Mouse (Mus musculus): ENCODE data around the gene Sulf2. TPM values are rescaled to one million over a fixed set of nuclear protein-coding genes. Genes with fewer than 3 reads are reported as not detected.

Sulf2 gene
- total and polyA plus RNA-seq, 2 experiments from 2014 or later, result 54.8 to 86.5 TPM

GRCm38 (mm10) chr2:166157767-166158561, 2.5 kb upstream of the Sulf2 start:
- no peaks in the 10 kb centered on the region for H3K27me3 ChIP-seq (ENCODE audit: control insufficient read depth, insufficient read depth, low read length)
- TF ChIP-seq CTCF (IDR thresholded peaks at IDR 0.05; ENCODE audit: low read depth) (no peak), EP300 (IDR thresholded peaks at IDR 0.05; ENCODE audit: low read depth) (no peak)
- WGBS, result 85% methylated on average over 12 of the region's 12 CpGs
- DNase-seq (ENCODE audit: low spot score) (no peak), ATAC-seq (ENCODE audit: insufficient read depth, low read depth) (no peak)
- no peak overlapping the region for H3K4me3 ChIP-seq (ENCODE audit: low read depth, low read length)
- no peak overlapping the region for H3K4me2 ChIP-seq (ENCODE audit: low read depth, low read length)
- H3K4me1 ChIP-seq (ENCODE audit: control insufficient read depth, insufficient read depth), result peaks cover 16% of the 10 kb centered on the region
- H3K27ac ChIP-seq (ENCODE audit: low read depth), result no peak overlapping the region
- no peaks in the 10 kb centered on the region for H3K36me3 ChIP-seq (replicated peaks; ENCODE audit: control insufficient read depth, insufficient read depth, low read length)
- no peaks in the 10 kb centered on the region for H3K9me3 ChIP-seq (replicated peaks; ENCODE audit: control insufficient read depth, low read length)
- H3K9ac ChIP-seq (replicated peaks; ENCODE audit: low read depth, low read length), result no peak overlapping the region

- no peaks in the 10 kb centered on the region for H3K9me3 ChIP-seq (replicated peaks; ENCODE audit: control insufficient read depth, low read length)
- H3K4me1 ChIP-seq (ENCODE audit: control insufficient read depth, insufficient read depth), result peaks cover 21% of the 10 kb centered on the region
- H3K36me3 ChIP-seq (replicated peaks; ENCODE audit: control insufficient read depth, insufficient read depth, low read length), result no peaks in the 10 kb centered on the region
- no peak overlapping the region for H3K4me2 ChIP-seq (ENCODE audit: low read depth, low read length)
- WGBS, result 80% methylated on average over 2 of the region's 2 CpGs
- TF ChIP-seq EP300 (IDR thresholded peaks at IDR 0.05; ENCODE audit: low read depth) (no peak), CTCF (IDR thresholded peaks at IDR 0.05; ENCODE audit: low read depth) (no peak)
- no peak overlapping the region for H3K9ac ChIP-seq (replicated peaks; ENCODE audit: low read depth, low read length)
- no peak overlapping the region for H3K4me3 ChIP-seq (ENCODE audit: low read depth, low read length)
- no peak overlapping the region for H3K27ac ChIP-seq (ENCODE audit: low read depth)
- no peak for ATAC-seq (ENCODE audit: insufficient read depth, low read depth)
- no peak for DNase-seq (ENCODE audit: low spot score)
- no peaks in the 10 kb centered on the region for H3K27me3 ChIP-seq (ENCODE audit: control insufficient read depth, insufficient read depth, low read length)
Measured at GRCm38 (mm10) chr2:166157144-166157543, 1.7 kb upstream of the Sulf2 start.

- no peaks in the 10 kb centered on the region for H3K27me3 ChIP-seq (ENCODE audit: control insufficient read depth, insufficient read depth, low read length)
- ATAC-seq (ENCODE audit: insufficient read depth, low read depth) (no peak), DNase-seq (ENCODE audit: low spot score) (no peak)
- no peak overlapping the region; the same call in 1 of the 2 replicates for H3K27ac ChIP-seq (ENCODE audit: low read depth)
- peak overlapping the region; percentile 96 for H3K4me2 ChIP-seq (ENCODE audit: low read depth, low read length)
- peak overlapping the region; percentile 68 for H3K4me3 ChIP-seq (ENCODE audit: low read depth, low read length)
- 9% methylated on average over 12 of the region's 12 CpGs for WGBS
- peak overlapping the region; percentile 75; the same call in 1 of the 2 replicates for H3K9ac ChIP-seq (replicated peaks; ENCODE audit: low read depth, low read length)
- no peak for TF ChIP-seq EP300 (IDR thresholded peaks at IDR 0.05; ENCODE audit: low read depth)
- no peak for TF ChIP-seq CTCF (IDR thresholded peaks at IDR 0.05; ENCODE audit: low read depth)
- H3K36me3 ChIP-seq (replicated peaks; ENCODE audit: control insufficient read depth, insufficient read depth, low read length), result no peaks in the 10 kb centered on the region
- H3K9me3 ChIP-seq (replicated peaks; ENCODE audit: control insufficient read depth, low read length), result no peaks in the 10 kb centered on the region
- H3K4me1 ChIP-seq (ENCODE audit: control insufficient read depth, insufficient read depth), result peaks cover 32% of the 10 kb centered on the region
Measured at GRCm38 (mm10) chr2:166156122-166156521, 659 bp upstream of the Sulf2 start.

GRCm38 (mm10) chr2:166154749-166155453, 562 bp downstream of the Sulf2 start:
- ATAC-seq (ENCODE audit: insufficient read depth, low read depth) (peak; percentile 50), DNase-seq (ENCODE audit: low spot score) (no peak)
- Histone ChIP-seq H3K9ac (replicated peaks; ENCODE audit: low read depth, low read length) (peak overlapping the region; percentile 75), H3K9me3 (replicated peaks; ENCODE audit: control insufficient read depth, low read length) (no peaks in the 10 kb centered on the region), H3K4me1 (ENCODE audit: control insufficient read depth, insufficient read depth) (peaks cover 38% of the 10 kb centered on the region), H3K27ac (ENCODE audit: low read depth) (peak overlapping the region; percentile 93), H3K27me3 (ENCODE audit: control insufficient read depth, insufficient read depth, low read length) (no peaks in the 10 kb centered on the region), H3K36me3 (replicated peaks; ENCODE audit: control insufficient read depth, insufficient read depth, low read length) (no peaks in the 10 kb centered on the region), H3K4me3 (ENCODE audit: low read depth, low read length) (peak overlapping the region; percentile 68), H3K4me2 (ENCODE audit: low read depth, low read length) (peak overlapping the region; percentile 96)
- TF ChIP-seq EP300 (IDR thresholded peaks at IDR 0.05; ENCODE audit: low read depth) (no peak), CTCF (IDR thresholded peaks at IDR 0.05; ENCODE audit: low read depth) (no peak)
- 2% methylated on average over 69 of the region's 95 CpGs for WGBS

GRCm38 (mm10) chr2:166153891-166154711, 1.4 kb downstream of the Sulf2 start:
- Histone ChIP-seq H3K27me3 (ENCODE audit: control insufficient read depth, insufficient read depth, low read length) (no peaks in the 10 kb centered on the region), H3K9ac (replicated peaks; ENCODE audit: low read depth, low read length) (peak overlapping the region; percentile 75), H3K9me3 (replicated peaks; ENCODE audit: control insufficient read depth, low read length) (no peaks in the 10 kb centered on the region), H3K27ac (ENCODE audit: low read depth) (peak overlapping the region; percentile 93), H3K4me2 (ENCODE audit: low read depth, low read length) (peak overlapping the region; percentile 96), H3K4me1 (ENCODE audit: control insufficient read depth, insufficient read depth) (peaks cover 45% of the 10 kb centered on the region), H3K36me3 (replicated peaks; ENCODE audit: control insufficient read depth, insufficient read depth, low read length) (no peaks in the 10 kb centered on the region), H3K4me3 (ENCODE audit: low read depth, low read length) (peak overlapping the region; percentile 68)
- DNase-seq (ENCODE audit: low spot score), result no peak
- WGBS, result under 1% methylated on average over 48 of the region's 51 CpGs
- TF ChIP-seq EP300 (IDR thresholded peaks at IDR 0.05; ENCODE audit: low read depth), result no peak
- TF ChIP-seq CTCF (IDR thresholded peaks at IDR 0.05; ENCODE audit: low read depth), result no peak
- ATAC-seq (ENCODE audit: insufficient read depth, low read depth), result peak; percentile 5; the same call in 1 of the 2 replicates
